Mouse (Mus musculus) CH12.LX (cell line): ENCODE data around the gene Lca5l. TPM values are rescaled to one million over a fixed set of nuclear protein-coding genes. Genes with fewer than 3 reads are reported as not detected.

Experiments
- DNase-seq: peaks from one replicate; pipeline ENCODE4 v3.0.0-alpha.2; 2013; ENCODE audit errors: extremely low read depth
- H3K27ac ChIP-seq: 2 replicates; pipeline ENCODE4 v1.5.1; 2012; ENCODE audit warnings: low read depth, mild to moderate bottlenecking, control low read depth, moderate library complexity; ENCODE audit not compliant: insufficient read depth
- H3K27me3 ChIP-seq: replicated peaks from 2 replicates; pipeline ENCODE3; 2012; ENCODE audit warnings: inconsistent platforms
- H3K36me3 ChIP-seq, 2 experiments: replicated peaks in 1 of 2; 2 replicates each; pipeline versions ENCODE3 to v1.6.1; 2012; ENCODE audit warnings: inconsistent platforms in 1 of 2, low read length in 1 of 2, mild to moderate bottlenecking in 1 of 2, mixed read lengths in 1 of 2, moderate library complexity in 1 of 2; ENCODE audit not compliant: control insufficient read depth in 1 of 2, insufficient read depth in 1 of 2
- H3K4me1 ChIP-seq, 2 experiments: 2 replicates each; pipeline ENCODE4 v1.6.1; 2012; ENCODE audit warnings: inconsistent platforms in 1 of 2, moderate library complexity in 1 of 2; ENCODE audit not compliant: insufficient read depth in 2 of 2, control insufficient read depth in 1 of 2
- H3K4me2 ChIP-seq: 2 replicates; pipeline ENCODE4 v1.6.1; 2012; ENCODE audit warnings: low read depth, mild to moderate bottlenecking, control low read depth; ENCODE audit not compliant: poor library complexity, insufficient read depth, severe bottlenecking
- H3K4me3 ChIP-seq, 3 experiments: fragments of 150-350 bp in 1 of 3; sonication (generic) in 1 of 3; replicated peaks in 1 of 3; 2 replicates each; pipeline versions ENCODE3 to v1.5.1; 2011 to 2012; ENCODE audit warnings: low read depth in 2 of 3, low read length in 2 of 3, mild to moderate bottlenecking in 2 of 3, moderate library complexity in 2 of 3, control low read depth in 1 of 3, improper control_type of control experiment in 1 of 3, inconsistent platforms in 1 of 3, mixed read lengths in 1 of 3; ENCODE audit not compliant: poor library complexity in 1 of 3
- H3K79me2 ChIP-seq: replicated peaks from 2 replicates; pipeline ENCODE4 v1.6.1; 2012; ENCODE audit warnings: mild to moderate bottlenecking, moderate library complexity; ENCODE audit not compliant: control insufficient read depth, poor library complexity, insufficient read depth, severe bottlenecking; ENCODE audit errors: extremely low read depth
- H3K9ac ChIP-seq: 2 replicates; pipeline ENCODE4 v1.6.1; 2012; ENCODE audit warnings: low read depth, mild to moderate bottlenecking, control low read depth, moderate library complexity; ENCODE audit not compliant: insufficient read depth
- H3K9me3 ChIP-seq: replicated peaks from 2 replicates; pipeline ENCODE3; 2012; ENCODE audit warnings: low read length, inconsistent platforms, mixed read lengths
- BHLHE40 ChIP-seq: IDR thresholded peaks from 2 replicates; pipeline ENCODE4 v1.6.1; 2011; ENCODE audit warnings: mild to moderate bottlenecking, low read depth, low read length, improper control_type of control experiment
- CHD1 ChIP-seq: IDR thresholded peaks from 2 replicates; pipeline ENCODE4 v1.6.1; 2012; ENCODE audit warnings: low read depth, low read length, improper control_type of control experiment, inconsistent platforms
- CHD2 ChIP-seq: IDR thresholded peaks from 2 replicates; pipeline ENCODE4 v1.6.1; 2011; ENCODE audit warnings: low read length, improper control_type of control experiment
- CTCF ChIP-seq, 2 experiments: IDR thresholded peaks in 1 of 2; conservative IDR thresholded peaks in 1 of 2; 2 replicates each; pipeline ENCODE4 v1.5.1; 2011 to 2012; ENCODE audit warnings: low read depth in 2 of 2, low read length in 2 of 2, improper control_type of control experiment in 1 of 2, inconsistent platforms in 1 of 2, mild to moderate bottlenecking in 1 of 2, moderate library complexity in 1 of 2
- EP300 ChIP-seq: IDR thresholded peaks from 2 replicates; pipeline ENCODE4 v1.6.1; 2011; ENCODE audit warnings: low read length, improper control_type of control experiment
- GABPA ChIP-seq: IDR thresholded peaks from 2 replicates; pipeline ENCODE4 v1.6.1; 2012; ENCODE audit warnings: low read depth, low read length, improper control_type of control experiment, inconsistent platforms; ENCODE audit not compliant: insufficient replicate concordance
- JUND ChIP-seq: conservative IDR thresholded peaks from 2 replicates; pipeline ENCODE4 v1.6.1; 2011; ENCODE audit warnings: low read depth, low read length, improper control_type of control experiment
- MAFK ChIP-seq: IDR thresholded peaks from 2 replicates; pipeline ENCODE4 v1.6.1; 2011; ENCODE audit warnings: low read length, improper control_type of control experiment; ENCODE audit not compliant: insufficient replicate concordance
- MAZ ChIP-seq: IDR thresholded peaks from 2 replicates; pipeline ENCODE4 v1.6.1; 2012; ENCODE audit warnings: low read depth, mild to moderate bottlenecking, inconsistent platforms, low read length, improper control_type of control experiment, moderate library complexity
- MYC ChIP-seq: IDR thresholded peaks from 2 replicates; pipeline ENCODE4 v1.6.1; 2011; ENCODE audit warnings: low read depth, mild to moderate bottlenecking, improper control_type of control experiment, low read length
- NRF1 ChIP-seq: IDR thresholded peaks from 2 replicates; pipeline ENCODE4 v1.6.1; 2014; ENCODE audit warnings: low read depth, mild to moderate bottlenecking, inconsistent platforms, low read length, improper control_type of control experiment, moderate library complexity
- RAD21 ChIP-seq: IDR thresholded peaks from 2 replicates; pipeline ENCODE4 v1.6.1; 2011; ENCODE audit warnings: low read depth, mild to moderate bottlenecking, low read length, improper control_type of control experiment, moderate library complexity
- TCF12 ChIP-seq: IDR thresholded peaks from 2 replicates; pipeline ENCODE4 v1.6.1; 2014; ENCODE audit warnings: low read depth, mild to moderate bottlenecking, inconsistent platforms, low read length, improper control_type of control experiment
- UBTF ChIP-seq: IDR thresholded peaks from 2 replicates; pipeline ENCODE4 v1.6.1; 2012; ENCODE audit warnings: low read depth, mild to moderate bottlenecking, inconsistent platforms, low read length, improper control_type of control experiment, moderate library complexity
- USF2 ChIP-seq: conservative IDR thresholded peaks from 2 replicates; pipeline ENCODE4 v1.6.1; 2011; ENCODE audit warnings: low read depth, low read length, improper control_type of control experiment
- ZNF384 ChIP-seq: IDR thresholded peaks from 2 replicates; pipeline ENCODE4 v1.6.1; 2012; ENCODE audit warnings: low read depth, low read length, improper control_type of control experiment, inconsistent platforms
- dilution Hi-C: fragments of 300-500 bp; cut with MboI; formaldehyde crosslinking; loops from 2 replicates; pipeline ENCODE4 v1.14.3; 2020; ENCODE audit warnings: low sequenced_read_pairs; ENCODE audit not compliant: extremely low pct_unique_long_range_greater_than_20kb, extremely low pct_ligation_motif_present
- in situ Hi-C: fragments of 300-500 bp; cut with MboI; formaldehyde crosslinking; loops from 3 replicates; pipeline ENCODE4 v1.14.3; 2019; ENCODE audit warnings: low sequenced_read_pairs, low pct_ligation_motif_present, low pct_unique_long_range_greater_than_20kb, mixed read lengths
- polyA plus RNA-seq: library from polyadenylated mRNA; unstranded; fragments of >175 nt; gene quantifications from 2 replicates; pipeline ENCODE4 v1.2.1, GENCODE M21; 2012; ENCODE audit warnings: low read depth; ENCODE audit not compliant: insufficient read length
- total RNA-seq, 2 experiments: library from RNA; depleted of rRNA; stranded (reverse); fragments of 300-350 nt in 1 of 2; fragments of >200 nt in 1 of 2; gene quantifications; 2 replicates each; pipeline ENCODE4 v1.2.3; 2012 to 2014

The Lca5l gene
- total and polyA plus RNA-seq, 3 experiments: 0.04 to 0.33 TPM; not detected in 1

- dilution Hi-C loops (no loop called here), in situ Hi-C loops (no loop called here)
- H3K27me3 ChIP-seq: peaks cover 6% of the 10 kb centered on the region
- TF ChIP-seq RAD21: peak; percentile 8
- TF ChIP-seq NRF1: no peak
- peak in 1 of 2 experiments; percentile 32; a peak in 2 of 4 replicates for TF ChIP-seq CTCF (conservative IDR thresholded peaks at IDR 0.05 in 1 of 2, IDR thresholded peaks at IDR 0.05 in 1 of 2; ENCODE audit: low read depth in 2 of 2, low read length in 2 of 2)
- no peak overlapping the region for H3K4me3 ChIP-seq
- no peak overlapping the region for H3K9ac ChIP-seq
- H3K4me1 ChIP-seq: peaks cover 5 to 16% of the 10 kb centered on the region in 2 experiments; a peak in 3 of 4 replicates
- H3K36me3 ChIP-seq: no peaks in the 10 kb centered on the region
- H3K79me2 ChIP-seq: no peaks in the 10 kb centered on the region
- no peak overlapping the region for H3K4me2 ChIP-seq
- H3K27ac ChIP-seq: no peak overlapping the region
- no peak for DNase-seq
- peaks cover 19% of the 10 kb centered on the region for H3K9me3 ChIP-seq
These were observed 79.3 kb downstream of the Lca5l start for GRCm38 (mm10) chr16:96112769-96113168.

DNA sequence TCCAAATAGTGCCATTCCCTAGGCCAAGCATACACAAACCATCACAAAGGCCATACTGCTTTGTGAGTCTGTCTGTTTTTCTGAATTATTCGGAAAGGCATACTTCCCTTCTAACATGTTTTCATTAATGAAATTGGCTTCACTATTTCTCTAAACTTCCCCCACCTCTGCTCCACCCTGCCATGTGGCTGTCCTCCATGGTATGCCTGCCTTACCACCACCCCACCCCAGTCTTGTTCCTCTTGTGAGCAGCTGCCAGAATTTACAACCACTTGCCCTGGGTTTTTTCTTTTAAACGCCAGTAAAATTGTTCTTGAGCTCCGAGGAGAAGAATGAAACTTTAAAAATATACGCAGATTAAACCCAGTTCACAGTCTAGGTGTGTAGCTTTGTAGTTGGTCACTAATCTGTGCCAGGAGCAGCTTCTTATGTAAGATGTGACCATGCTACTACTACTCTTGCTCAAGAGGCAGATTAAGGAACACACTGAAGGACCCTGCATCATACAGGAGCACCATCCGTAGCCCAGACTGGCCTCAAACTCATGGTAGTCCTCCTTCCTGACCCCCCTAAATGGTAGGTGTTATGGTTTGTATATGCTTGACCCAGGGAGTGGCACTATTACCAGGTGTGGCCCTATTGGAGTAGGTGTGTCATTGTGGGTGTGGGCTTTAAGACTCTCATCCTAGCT is 81.3 kb downstream of the Lca5l start:
- H3K4me2 ChIP-seq: no peak overlapping the region
- H3K36me3 ChIP-seq: no peaks in the 10 kb centered on the region
- no peak overlapping the region for H3K27ac ChIP-seq
- no peak overlapping the region for H3K9ac ChIP-seq
- in situ Hi-C loops: no loop called here
- no peak for DNase-seq
- peaks cover 21% of the 10 kb centered on the region for H3K27me3 ChIP-seq
- dilution Hi-C loops: no loop called here
- no peak for TF ChIP-seq CHD1
- no peak for TF ChIP-seq JUND
- no peak for TF ChIP-seq TCF12
- TF ChIP-seq USF2: no peak
- no peak for TF ChIP-seq CHD2
- no peak for TF ChIP-seq MYC
- no peak for TF ChIP-seq BHLHE40
- TF ChIP-seq CTCF (conservative IDR thresholded peaks at IDR 0.05 in 1 of 2, IDR thresholded peaks at IDR 0.05 in 1 of 2; ENCODE audit: low read depth in 2 of 2, low read length in 2 of 2): no peak
- no peak for TF ChIP-seq MAFK
- TF ChIP-seq GABPA: no peak
- TF ChIP-seq MAZ: no peak
- no peak overlapping the region for H3K4me3 ChIP-seq
- peaks cover 5 to 16% of the 10 kb centered on the region in 2 experiments; a peak in 3 of 4 replicates for H3K4me1 ChIP-seq
- H3K79me2 ChIP-seq: no peaks in the 10 kb centered on the region
- peaks cover 34% of the 10 kb centered on the region for H3K9me3 ChIP-seq

DNA sequence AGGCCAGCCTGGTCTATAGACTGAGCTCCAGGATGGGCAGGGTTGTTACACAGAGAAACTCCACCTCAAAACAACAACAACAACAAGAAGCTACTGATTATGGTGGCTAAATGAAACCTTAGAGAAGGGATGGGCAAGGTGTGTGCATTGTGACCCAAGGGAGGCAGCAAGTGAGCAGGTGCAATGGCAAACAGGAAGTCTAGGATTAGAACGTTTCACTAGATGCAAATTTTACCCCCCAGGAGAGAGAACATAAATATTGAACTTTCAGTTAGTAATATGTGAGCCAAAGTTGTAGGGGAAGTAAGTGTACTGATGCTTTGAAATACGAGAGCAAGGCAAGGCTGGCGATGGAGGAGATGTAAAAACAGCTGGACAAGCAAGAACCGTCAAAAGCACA is 82.4 kb downstream of the Lca5l start:
- H3K79me2 ChIP-seq: no peaks in the 10 kb centered on the region
- in situ Hi-C loops: no loop called here
- H3K4me2 ChIP-seq: no peak overlapping the region
- H3K9ac ChIP-seq: no peak overlapping the region
- no peaks in the 10 kb centered on the region for H3K36me3 ChIP-seq
- dilution Hi-C loops: no loop called here
- TF ChIP-seq BHLHE40: peak; percentile 31; the same call in 1 of the 2 replicates
- TF ChIP-seq UBTF: no peak
- TF ChIP-seq EP300: peak; percentile 42
- peak; percentile 39; the same call in 1 of the 2 replicates for TF ChIP-seq TCF12
- no peak for TF ChIP-seq ZNF384
- TF ChIP-seq, all 38 proteins: peak for 3
- Histone ChIP-seq H3K4me1 (peaks cover 5 to 16% of the 10 kb centered on the region in 2 experiments; a peak in 3 of 4 replicates), H3K27me3 (peaks cover 24% of the 10 kb centered on the region), H3K27ac (no peak overlapping the region), H3K4me3 (no peak overlapping the region), H3K9me3 (peaks cover 34% of the 10 kb centered on the region)
- DNase-seq: peak; percentile 49
